Mouse (Mus musculus): ENCODE results near the gene Cd209g. TPM values are rescaled to one million over a fixed set of nuclear protein-coding genes. Genes with fewer than 3 reads are reported as not detected.

Cd209g gene
- polyA plus RNA-seq (2012; rRNA removed), result not detected in 2 replicates

GRCm38 (mm10) chr8:4133798-4134197, at the start of gene Cd209g:
Cd209g (plus strand) TSS chr8:4134098.

GRCm38 (mm10) chr8:4105735-4106134, 28.2 kb upstream of the Cd209g start, which contains the start of gene Cd209f:
Cd209f (minus strand) TSS chr8:4105835.

GRCm38 (mm10) chr8:4165852-4166751, 32.2 kb downstream of the Cd209g start, which contains the start of gene Evi5l:
Evi5l (plus strand) TSS chr8:4166567.

Other genes starting within 250 kb of the Cd209g start
- not detected in 2 replicates for gene Cd209b, start 207.3 kb upstream of the Cd209g start, polyA plus RNA-seq (2012; rRNA removed)
- 0.04 TPM in 2 replicates for gene Cd209c, start 179.4 kb upstream of the Cd209g start, polyA plus RNA-seq (2012; rRNA removed)
- 0.09 TPM in 1 of 2 replicates, not detected in the other for gene Cd209f, start 28.3 kb upstream of the Cd209g start, polyA plus RNA-seq (2012; rRNA removed)
- 86.5 and 91.0 TPM in 2 replicates for gene Evi5l, start 32.5 kb downstream of the Cd209g start, polyA plus RNA-seq (2012; rRNA removed)
- 47.9 and 51.3 TPM in 2 replicates for gene Prr36, start 83.4 kb downstream of the Cd209g start, polyA plus RNA-seq (2012; rRNA removed)
- 0.02 and 0.09 TPM in 2 replicates for gene Lrrc8e, start 92.7 kb downstream of the Cd209g start, polyA plus RNA-seq (2012; rRNA removed)
- gene Map2k7, start 104.6 kb downstream of the Cd209g start, polyA plus RNA-seq (2012; rRNA removed), result 70.2 TPM in 2 replicates
- gene Gm49320, start 104.8 kb downstream of the Cd209g start, polyA plus RNA-seq (2012; rRNA removed), result 7.2 and 7.3 TPM in 2 replicates
- gene Tgfbr3l, start 114.1 kb downstream of the Cd209g start, polyA plus RNA-seq (2012; rRNA removed), result 48.0 and 49.4 TPM in 2 replicates
- 62.6 and 65.5 TPM in 2 replicates for gene Snapc2, start 119.0 kb downstream of the Cd209g start, polyA plus RNA-seq (2012; rRNA removed)
- gene Ctxn1, start 125.2 kb downstream of the Cd209g start, polyA plus RNA-seq (2012; rRNA removed), result 350 and 390 TPM in 2 replicates
- 78.4 and 88.7 TPM in 2 replicates for gene Timm44, start 141.8 kb downstream of the Cd209g start, polyA plus RNA-seq (2012; rRNA removed)
- gene Ccl25, start 191.1 kb downstream of the Cd209g start, polyA plus RNA-seq (2012; rRNA removed), result 16.1 and 17.8 TPM in 2 replicates
- gene Elavl1, start 191.3 kb downstream of the Cd209g start, polyA plus RNA-seq (2012; rRNA removed), result 52.0 and 54.8 TPM in 2 replicates

Data from central nervous system, embryonic 14 days (tissue).